Mouse (Mus musculus) liver, embryonic 14.5 days (tissue): ENCODE measurements around the gene Glrx. TPM values are rescaled to one million over a fixed set of nuclear protein-coding genes. Genes with fewer than 3 reads are reported as not detected.

Source experiments
- ATAC-seq: fragments of 200-750 bp; cut with Nextera tagmentation; 2 replicates; pipeline ENCODE4 v1.8.0; 2017; ENCODE audit warnings: moderate number of reproducible peaks, mild to moderate bottlenecking, moderate library complexity; ENCODE audit not compliant: insufficient read depth
- DNase-seq, 3 experiments: peaks; one replicate each; pipeline ENCODE4 v3.0.0-alpha.2; 2012 to 2013; ENCODE audit warnings: low read depth in 3 of 3, low spot score in 3 of 3
- H3K27ac ChIP-seq: fragments of 300-500 bp; sonication (generic); 2 replicates; pipeline ENCODE4 v1.5.1; 2014; ENCODE audit warnings: moderate library complexity, mild to moderate bottlenecking, control low read depth, inconsistent platforms
- H3K27me3 ChIP-seq: fragments of 300-500 bp; sonication (generic); 2 replicates; pipeline ENCODE4 v1.6.1; 2014; ENCODE audit warnings: mild to moderate bottlenecking, low read length, moderate library complexity; ENCODE audit not compliant: control insufficient read depth, insufficient read depth
- H3K36me3 ChIP-seq: fragments of 300-500 bp; sonication (generic); replicated peaks from 2 replicates; pipeline ENCODE4 v1.6.1; 2014; ENCODE audit warnings: low read depth; ENCODE audit not compliant: control insufficient read depth, insufficient read depth
- H3K4me1 ChIP-seq, 2 experiments: fragments of 200-500 bp in 1 of 2; fragments of 300-500 bp in 1 of 2; sonication (generic) in 1 of 2; replicated peaks; 2 replicates each; pipeline ENCODE4 v1.6.1; 2012 to 2014; ENCODE audit warnings: antibody characterized with exemption in 1 of 2, inconsistent platforms in 1 of 2, low read length in 1 of 2; ENCODE audit not compliant: control insufficient read depth in 2 of 2, insufficient read depth in 2 of 2
- H3K4me2 ChIP-seq: fragments of 300-500 bp; sonication (generic); 2 replicates; pipeline ENCODE4 v1.6.1; 2014; ENCODE audit warnings: low read depth, mild to moderate bottlenecking, control low read depth, moderate library complexity
- H3K4me3 ChIP-seq, 2 experiments: fragments of 200-500 bp in 1 of 2; fragments of 300-500 bp in 1 of 2; sonication (generic) in 1 of 2; 2 replicates each; pipeline ENCODE4 v1.5.1; 2012 to 2014; ENCODE audit warnings: low read depth in 2 of 2, low read length in 2 of 2, mild to moderate bottlenecking in 2 of 2, control low read depth in 1 of 2, inconsistent platforms in 1 of 2, moderate library complexity in 1 of 2; ENCODE audit not compliant: insufficient read depth in 1 of 2
- H3K9ac ChIP-seq: fragments of 300-500 bp; sonication (generic); replicated peaks from 2 replicates; pipeline ENCODE4 v1.6.1; 2014; ENCODE audit warnings: mild to moderate bottlenecking, control low read depth, moderate library complexity
- H3K9me3 ChIP-seq: fragments of 300-500 bp; sonication (generic); 2 replicates; pipeline ENCODE4 v1.6.1; 2016; ENCODE audit warnings: low read length, mixed read lengths; ENCODE audit not compliant: control insufficient read depth
- CTCF ChIP-seq: IDR thresholded peaks from 2 replicates; pipeline ENCODE4 v1.5.1; 2016; ENCODE audit warnings: antibody characterized with exemption, low read depth, control low read depth
- EP300 ChIP-seq: IDR thresholded peaks from 2 replicates; pipeline ENCODE4 v1.6.1; 2016; ENCODE audit warnings: antibody characterized with exemption, low read depth
- WGBS: fragments of 180-500 bp; shearing (Covaris S2); extraction: QIAGEN DNeasy Blood & Tissue Kit; methylation state at CpG from one replicate; pipeline ENCODE4 v1.1.7; 2014; ENCODE audit not compliant: insufficient replicate concordance; 5-methylcytosine and 5-hydroxymethylcytosine counted together
- polyA plus RNA-seq, 2 experiments: library from polyadenylated mRNA; depleted of rRNA in 1 of 2; stranded (reverse) in 1 of 2; unstranded in 1 of 2; fragments of >200 nt; fragmentation: Nextera tagmentation in 1 of 2; extraction: Ambion mirVana in 1 of 2; gene quantifications; 2 replicates each; pipeline versions ENCODE4 v1.2.1 to v1.2.3; 2012 to 2014

Gene Glrx
- polyA plus RNA-seq (2012; rRNA removed) (19.8 and 21.6 TPM in 2 replicates), polyA plus RNA-seq (2014; fragmentation: Nextera tagmentation; extraction: Ambion mirVana) (39.2 and 40.4 TPM in 2 replicates)

GRCm38 (mm10) chr13:75839719-75840481 is at the start of gene Glrx:
Glrx (plus strand) TSS chr13:75839868.
- ATAC-seq (peak; percentile 81), DNase-seq (peak; percentile 53 to 67 (median 63))
- Histone ChIP-seq H3K27me3 (no peaks in the 10 kb centered on the region), H3K4me1 (peaks cover 5 to 31% of the 10 kb centered on the region in 2 experiments; a peak in 3 of 4 replicates), H3K4me2 (peak within 1 kb of the TSS; percentile 71), H3K9ac (peak within 1 kb of the TSS; percentile 55), H3K9me3 (no peaks in the 10 kb centered on the region), H3K27ac (peak within 1 kb of the TSS; percentile 19; the same call in 1 of the 2 replicates), H3K36me3 (no peaks in the 10 kb centered on the region), H3K4me3 (peak within 1 kb of the TSS; percentile 60 to 79)
- under 1% methylated on average over 12 of the region's 12 CpGs for WGBS
- TF ChIP-seq EP300 (no peak), CTCF (no peak)

GRCm38 (mm10) chr13:75790550-75791205 is 49.0 kb upstream of the Glrx start:
- Histone ChIP-seq H3K4me1 (peaks cover 7 to 10% of the 10 kb centered on the region in 2 experiments; a peak in 3 of 4 replicates), H3K27ac (no peak overlapping the region), H3K4me3 (no peak overlapping the region), H3K9ac (no peak overlapping the region), H3K4me2 (no peak overlapping the region), H3K27me3 (no peaks in the 10 kb centered on the region), H3K9me3 (no peaks in the 10 kb centered on the region), H3K36me3 (peaks cover 6% of the 10 kb centered on the region)
- DNase-seq, result no peak
- no peak for ATAC-seq
- TF ChIP-seq CTCF (no peak), EP300 (no peak)
- 71% methylated on average over 1 of the region's 1 CpGs for WGBS

- Histone ChIP-seq H3K4me3 (no peak overlapping the region), H3K9ac (no peak overlapping the region), H3K36me3 (no peaks in the 10 kb centered on the region), H3K9me3 (no peaks in the 10 kb centered on the region), H3K27ac (no peak overlapping the region), H3K27me3 (no peaks in the 10 kb centered on the region), H3K4me1 (peaks cover 12 to 15% of the 10 kb centered on the region in 2 experiments), H3K4me2 (no peak overlapping the region)
- DNase-seq (no peak), ATAC-seq (no peak)
- 44% methylated on average over 6 of the region's 6 CpGs for WGBS
- TF ChIP-seq CTCF (no peak), EP300 (no peak)
Observed at GRCm38 (mm10) chr13:75793863-75794629, 45.6 kb upstream of the Glrx start.

GRCm38 (mm10) chr13:75797369-75798141 is 42.1 kb upstream of the Glrx start:
- Histone ChIP-seq H3K36me3 (no peaks in the 10 kb centered on the region), H3K9ac (peak overlapping the region; percentile 51), H3K4me1 (peaks cover 12 to 14% of the 10 kb centered on the region in 2 experiments), H3K27ac (peak overlapping the region; percentile 59), H3K27me3 (no peaks in the 10 kb centered on the region), H3K4me3 (peak overlapping the region; percentile 36 to 43), H3K9me3 (no peaks in the 10 kb centered on the region), H3K4me2 (peak overlapping the region; percentile 69)
- DNase-seq (peak; percentile 85 to 89 (median 88)), ATAC-seq (peak; percentile 96)
- TF ChIP-seq CTCF (peak; percentile 100), EP300 (peak; percentile 41; the same call in 1 of the 2 replicates)
- 14% methylated on average over 18 of the region's 18 CpGs for WGBS
